Mouse (Mus musculus) heart, postnatal 0 days (tissue): ENCODE results near the gene Piwil4.

Source experiments
- CTCF ChIP-seq: IDR thresholded peaks from 2 replicates; pipeline ENCODE4 v1.5.1; 2016; ENCODE audit warnings: antibody characterized with exemption, control low read depth, low read depth
- EP300 ChIP-seq: IDR thresholded peaks from 2 replicates; pipeline ENCODE4 v1.6.1; 2016; ENCODE audit warnings: antibody characterized with exemption, low read depth

- TF ChIP-seq CTCF (no peak), EP300 (no peak)
Observed at GRCm38 (mm10) chr9:14684363-14684762, 56.2 kb downstream of the Piwil4 start.
